Comparison of ENCODE assay signal across 24 mouse cellular contexts in genomic region chr1:175427112-175427511, GRCm38 (mm10).
A peak's percentile ranks its signal among the peaks of the same experiment; 100 is the strongest.
DNase-seq lines count a peak whose midpoint lies in the region; ATAC-seq and TF ChIP-seq lines count a peak whose summit lies in the region.
"Had no signal": no experiment of that assay in that cellular context is flagged by ENCODE, and none has a peak within 500 bp of the region (broad histone marks: within the 10 kb centered on the region; RNA-seq: fewer than 3 reads in every experiment).

No protein-coding gene starts in this region.

- no peaks in the 10 kb centered on the region for H3K27me3 ChIP-seq in embryonic facial prominence, embryonic 11.5 days (ENCODE audit: control insufficient read depth, insufficient read depth, low read length)
- H3K27me3 ChIP-seq in embryonic facial prominence, embryonic 10.5 days (replicated peaks; ENCODE audit: low read depth, poor library complexity, severe bottlenecking) = no peaks in the 10 kb centered on the region
- H3K27me3 ChIP-seq in hindbrain, embryonic 12.5 days = no peaks in the 10 kb centered on the region
- H3K27me3 ChIP-seq in hindbrain, postnatal 0 days (ENCODE audit: insufficient read depth, low read length) = no peaks in the 10 kb centered on the region
- H3K27me3 ChIP-seq in hindbrain, embryonic 13.5 days = no peaks in the 10 kb centered on the region
- H3K27me3 ChIP-seq: CH12.LX; embryonic facial prominence, embryonic 12.5 days; intestine, embryonic 15.5 days had no signal

- TF ChIP-seq CTCF in hindbrain, postnatal 0 days (IDR thresholded peaks at IDR 0.05; ENCODE audit: low read depth) = no peak

- H3K4me3 ChIP-seq in embryonic facial prominence, embryonic 11.5 days (ENCODE audit: low read depth, low read length) = no peak overlapping the region
- no peak overlapping the region for H3K4me3 ChIP-seq in embryonic facial prominence, embryonic 10.5 days
- no peak overlapping the region for H3K4me3 ChIP-seq in hindbrain, embryonic 12.5 days
- H3K4me3 ChIP-seq in hindbrain, postnatal 0 days (ENCODE audit: low read length) = no peak overlapping the region
- no peak overlapping the region for H3K4me3 ChIP-seq in hindbrain, embryonic 13.5 days
- H3K4me3 ChIP-seq: embryonic facial prominence, embryonic 12.5 days; forebrain, embryonic 10.5 days; forebrain, embryonic 13.5 days; intestine, embryonic 15.5 days had no signal

- H3K27ac ChIP-seq in embryonic facial prominence, embryonic 11.5 days (replicated peaks; ENCODE audit: low read depth, low read length) = no peak overlapping the region
- no peak overlapping the region for H3K27ac ChIP-seq in embryonic facial prominence, embryonic 10.5 days (replicated peaks)
- no peak overlapping the region for H3K27ac ChIP-seq in hindbrain, embryonic 12.5 days
- H3K27ac ChIP-seq in hindbrain, postnatal 0 days = no peak overlapping the region
- H3K27ac ChIP-seq in hindbrain, embryonic 13.5 days = no peak overlapping the region
- H3K27ac ChIP-seq: embryonic facial prominence, embryonic 12.5 days; forebrain, embryonic 10.5 days; forebrain, embryonic 13.5 days; intestine, embryonic 15.5 days had no signal

- no peaks in the 10 kb centered on the region for H3K4me1 ChIP-seq in embryonic facial prominence, embryonic 11.5 days (ENCODE audit: control insufficient read depth, insufficient read depth, low read length)
- H3K4me1 ChIP-seq in embryonic facial prominence, embryonic 10.5 days = peaks cover 7% of the 10 kb centered on the region; the same call in 1 of the 2 replicates
- peaks cover 10% of the 10 kb centered on the region for H3K4me1 ChIP-seq in hindbrain, embryonic 12.5 days
- H3K4me1 ChIP-seq in hindbrain, postnatal 0 days (ENCODE audit: insufficient read depth, low read length) = no peaks in the 10 kb centered on the region
- peaks cover 11% of the 10 kb centered on the region; the same call in 1 of the 2 replicates for H3K4me1 ChIP-seq in hindbrain, embryonic 13.5 days (replicated peaks)
- H3K4me1 ChIP-seq: intestine, embryonic 15.5 days had no signal

- H3K9me3 ChIP-seq in embryonic facial prominence, embryonic 11.5 days (replicated peaks; ENCODE audit: control insufficient read depth, low read length) = no peaks in the 10 kb centered on the region
- H3K9me3 ChIP-seq in embryonic facial prominence, embryonic 10.5 days = no peaks in the 10 kb centered on the region
- no peaks in the 10 kb centered on the region for H3K9me3 ChIP-seq in hindbrain, embryonic 12.5 days (replicated peaks)
- no peaks in the 10 kb centered on the region for H3K9me3 ChIP-seq in hindbrain, postnatal 0 days (ENCODE audit: low read length)
- no peaks in the 10 kb centered on the region for H3K9me3 ChIP-seq in hindbrain, embryonic 13.5 days
- H3K9me3 ChIP-seq: embryonic facial prominence, embryonic 12.5 days; forebrain, embryonic 10.5 days; forebrain, embryonic 13.5 days; intestine, embryonic 15.5 days had no signal

- 0 out of 2 replicates have a peak, but pooled peaks have one; percentile 62 for ATAC-seq in embryonic facial prominence, embryonic 11.5 days (replicated peaks; ENCODE audit: insufficient number of reproducible peaks, low FRiP score, low TSS enrichment, low read depth)
- peak; percentile 26; the same call in 1 of the 2 replicates for ATAC-seq in hindbrain, embryonic 12.5 days (ENCODE audit: low FRiP score)
- no peak for ATAC-seq in hindbrain, postnatal 0 days
- 0 out of 2 replicates have a peak, but pooled peaks have one; percentile 26 for ATAC-seq in hindbrain, embryonic 13.5 days (ENCODE audit: low FRiP score)
- ATAC-seq: forebrain, embryonic 13.5 days; intestine, embryonic 15.5 days had no signal

- no peaks in the 10 kb centered on the region for H3K36me3 ChIP-seq in embryonic facial prominence, embryonic 11.5 days (replicated peaks; ENCODE audit: control insufficient read depth, insufficient read depth, low read depth, low read length)
- no peaks in the 10 kb centered on the region for H3K36me3 ChIP-seq in embryonic facial prominence, embryonic 10.5 days (replicated peaks)
- H3K36me3 ChIP-seq in hindbrain, embryonic 12.5 days = no peaks in the 10 kb centered on the region
- H3K36me3 ChIP-seq in hindbrain, postnatal 0 days (ENCODE audit: insufficient read depth, low read length) = no peaks in the 10 kb centered on the region
- no peaks in the 10 kb centered on the region for H3K36me3 ChIP-seq in hindbrain, embryonic 13.5 days
- H3K36me3 ChIP-seq: embryonic facial prominence, embryonic 12.5 days; forebrain, embryonic 10.5 days; G1E; intestine, embryonic 15.5 days had no signal

- H3K4me2 ChIP-seq in embryonic facial prominence, embryonic 11.5 days (ENCODE audit: low read depth, low read length) = no peak overlapping the region
- no peak overlapping the region for H3K4me2 ChIP-seq in hindbrain, embryonic 12.5 days (replicated peaks)
- no peak overlapping the region for H3K4me2 ChIP-seq in hindbrain, postnatal 0 days (ENCODE audit: low read depth, low read length)
- no peak overlapping the region for H3K4me2 ChIP-seq in hindbrain, embryonic 13.5 days
- H3K4me2 ChIP-seq: embryonic facial prominence, embryonic 12.5 days; forebrain, embryonic 13.5 days; heart, embryonic 11.5 days; intestine, embryonic 15.5 days had no signal

- intact Hi-C loops in gastrocnemius, postnatal 14 days (cut with DNase I; ENCODE audit: low total_unique reads) = no loop called here

- WGBS in embryonic facial prominence, embryonic 11.5 days = 66% methylated on average over 2 of the region's 2 CpGs
- WGBS in embryonic facial prominence, embryonic 10.5 days = 79% methylated on average over 2 of the region's 2 CpGs
- 79% methylated on average over 2 of the region's 2 CpGs for WGBS in hindbrain, embryonic 12.5 days
- 84% methylated on average over 2 of the region's 2 CpGs for WGBS in hindbrain, postnatal 0 days
- 86% methylated on average over 2 of the region's 2 CpGs for WGBS in hindbrain, embryonic 13.5 days

- peak; percentile 30 for DNase-seq in embryonic facial prominence, embryonic 11.5 days (ENCODE audit: low spot score)
- no peak for DNase-seq in embryonic facial prominence, embryonic 10.5 days (ENCODE audit: low spot score)
- no peak for DNase-seq in hindbrain, postnatal 0 days (ENCODE audit: low spot score)
- DNase-seq in MN1 (ENCODE audit: low spot score) = peak; percentile 75
- no peak for DNase-seq in layer of hippocampus, adult 11-12 months (ENCODE audit: low spot score)
- no peak for DNase-seq in gastrocnemius, postnatal 14 days
- DNase-seq: adrenal gland, adult 2 months; adrenal gland, postnatal 14 days; cerebellum, adult 11-12 months; cerebellum, adult 8-10 months; cerebellum, postnatal 10 days; cerebellum, postnatal 36 days; gastrocnemius, postnatal 10 days; heart, adult 11 months; kidney, adult 11 months had no signal

- no peak overlapping the region for H3K9ac ChIP-seq in embryonic facial prominence, embryonic 11.5 days (replicated peaks; ENCODE audit: low read length)
- H3K9ac ChIP-seq in hindbrain, embryonic 12.5 days = no peak overlapping the region
- no peak overlapping the region for H3K9ac ChIP-seq in hindbrain, postnatal 0 days (replicated peaks; ENCODE audit: low read length)
- no peak overlapping the region for H3K9ac ChIP-seq in hindbrain, embryonic 13.5 days
- H3K9ac ChIP-seq: embryonic facial prominence, embryonic 12.5 days; forebrain, embryonic 13.5 days; intestine, embryonic 15.5 days had no signal

Comparison
In these comparisons a context has a peak if more than half of its experiments do, and no peak if none do; other contexts are left out.
1. DNase-seq: peak in embryonic facial prominence, embryonic 11.5 days (single experiment) and MN1 (single experiment); none in embryonic facial prominence, embryonic 10.5 days (single experiment), hindbrain, postnatal 0 days (single experiment), layer of hippocampus, adult 11-12 months (single experiment) and gastrocnemius, postnatal 14 days (single experiment).